Mouse (Mus musculus) midbrain, embryonic 13.5 days (tissue): ENCODE measurements around the gene Lmod1. TPM values are rescaled to one million over a fixed set of nuclear protein-coding genes. Genes with fewer than 3 reads are reported as not detected.

ENCODE experiments used
- ATAC-seq: fragments of 200-750 bp; cut with Nextera tagmentation; 2 replicates; pipeline ENCODE4 v1.8.0; 2017; ENCODE audit warnings: mild to moderate bottlenecking, moderate TSS enrichment, moderate library complexity
- H3K27ac ChIP-seq: fragments of 300-500 bp; sonication (generic); 2 replicates; pipeline ENCODE4 v1.5.1; 2015; ENCODE audit warnings: inconsistent platforms, mild to moderate bottlenecking, moderate library complexity
- H3K27me3 ChIP-seq: fragments of 300-500 bp; sonication (generic); 2 replicates; pipeline ENCODE4 v1.6.1; 2015; ENCODE audit warnings: mild to moderate bottlenecking, inconsistent platforms
- H3K36me3 ChIP-seq: fragments of 300-500 bp; sonication (generic); 2 replicates; pipeline ENCODE4 v1.6.1; 2015; ENCODE audit warnings: mild to moderate bottlenecking, inconsistent platforms
- H3K4me1 ChIP-seq: fragments of 300-500 bp; sonication (generic); replicated peaks from 2 replicates; pipeline ENCODE4 v1.6.1; 2015; ENCODE audit warnings: inconsistent platforms
- H3K4me2 ChIP-seq: fragments of 300-500 bp; sonication (generic); replicated peaks from 2 replicates; pipeline ENCODE4 v1.6.1; 2015; ENCODE audit warnings: moderate library complexity, mild to moderate bottlenecking, inconsistent platforms
- H3K4me3 ChIP-seq: fragments of 300-500 bp; sonication (generic); replicated peaks from 2 replicates; pipeline ENCODE4 v1.5.1; 2015; ENCODE audit warnings: mild to moderate bottlenecking, inconsistent platforms
- H3K9ac ChIP-seq: fragments of 300-500 bp; sonication (generic); replicated peaks from 2 replicates; pipeline ENCODE4 v1.6.1; 2015; ENCODE audit warnings: mild to moderate bottlenecking, inconsistent platforms
- H3K9me3 ChIP-seq: fragments of 300-500 bp; sonication (generic); 2 replicates; pipeline ENCODE4 v1.6.1; 2016; ENCODE audit warnings: mild to moderate bottlenecking, inconsistent platforms
- WGBS: fragments of 180-500 bp; shearing (Covaris S2); methylation state at CpG from one replicate; pipeline ENCODE4 v1.1.7; 2015; 5-methylcytosine and 5-hydroxymethylcytosine counted together
- polyA plus RNA-seq: library from polyadenylated mRNA; unstranded; fragments of >200 nt; fragmentation: Nextera tagmentation; extraction: Ambion mirVana; gene quantifications from 2 replicates; pipeline ENCODE4 v1.2.1, GENCODE M21; 2015

The Lmod1 gene
- polyA plus RNA-seq, 1 experiment from 2014 or later = 0.57 TPM

GRCm38 (mm10) chr1:135323367-135323901 lies 1.2 kb upstream of the Lmod1 start:
- Histone ChIP-seq H3K27me3 (0 out of 2 replicates have a peak, but pooled peaks cover 6% of the 10 kb centered on the region), H3K9me3 (no peaks in the 10 kb centered on the region)
- ATAC-seq = no peak

GRCm38 (mm10) chr1:135325934-135326333 lies 1.3 kb downstream of the Lmod1 start:
- H3K9ac ChIP-seq = no peak overlapping the region
- ATAC-seq = no peak
- WGBS = 77% methylated on average over 2 of the region's 2 CpGs
- H3K27me3 ChIP-seq = no peaks in the 10 kb centered on the region
- no peaks in the 10 kb centered on the region for H3K36me3 ChIP-seq
- H3K27ac ChIP-seq = no peak overlapping the region
- no peaks in the 10 kb centered on the region for H3K4me1 ChIP-seq
- H3K9me3 ChIP-seq = no peaks in the 10 kb centered on the region
- H3K4me3 ChIP-seq = no peak overlapping the region
- H3K4me2 ChIP-seq = no peak overlapping the region

More at GRCm38 (mm10) chr1:135323367-135323901, 1.2 kb upstream of the Lmod1 start:
- Histone ChIP-seq H3K36me3 (no peaks in the 10 kb centered on the region), H3K4me3 (no peak overlapping the region), H3K4me2 (no peak overlapping the region), H3K4me1 (no peaks in the 10 kb centered on the region), H3K9ac (no peak overlapping the region), H3K27ac (no peak overlapping the region)
- 90% methylated on average over 7 of the region's 7 CpGs for WGBS

DNA sequence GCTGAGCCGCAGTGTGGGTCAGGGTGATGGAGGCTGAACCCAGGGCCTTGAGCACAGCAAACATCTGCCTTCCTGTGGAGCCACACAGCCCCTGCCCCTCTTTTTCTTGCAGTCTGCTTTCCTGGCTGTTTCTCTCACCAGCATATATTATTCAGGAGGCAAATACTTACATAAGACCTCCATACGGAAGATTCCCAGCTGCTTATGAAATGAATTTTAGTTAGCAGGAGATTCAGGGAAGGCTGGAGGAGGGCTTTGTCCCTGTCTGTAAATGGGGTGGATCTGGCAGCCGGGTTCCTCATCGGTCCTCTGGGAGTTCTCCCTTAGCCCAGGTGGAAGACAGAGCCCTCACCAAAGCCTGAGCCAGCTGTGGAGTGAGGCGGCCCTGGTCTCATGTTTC lies 3.8 kb downstream of the Lmod1 start:
- Histone ChIP-seq H3K9ac (no peak overlapping the region), H3K27me3 (no peaks in the 10 kb centered on the region), H3K36me3 (no peaks in the 10 kb centered on the region), H3K4me1 (no peaks in the 10 kb centered on the region), H3K27ac (no peak overlapping the region), H3K4me2 (no peak overlapping the region), H3K9me3 (no peaks in the 10 kb centered on the region), H3K4me3 (no peak overlapping the region)
- no peak for ATAC-seq
- 72% methylated on average over 5 of the region's 5 CpGs for WGBS

GRCm38 (mm10) chr1:135330578-135330977 lies 6.0 kb downstream of the Lmod1 start:
- Histone ChIP-seq H3K9ac (no peak overlapping the region), H3K36me3 (no peaks in the 10 kb centered on the region), H3K9me3 (no peaks in the 10 kb centered on the region), H3K27ac (no peak overlapping the region), H3K4me2 (no peak overlapping the region), H3K4me3 (no peak overlapping the region), H3K4me1 (no peaks in the 10 kb centered on the region), H3K27me3 (no peaks in the 10 kb centered on the region)
- 77% methylated on average over 6 of the region's 6 CpGs for WGBS
- ATAC-seq = no peak

DNA sequence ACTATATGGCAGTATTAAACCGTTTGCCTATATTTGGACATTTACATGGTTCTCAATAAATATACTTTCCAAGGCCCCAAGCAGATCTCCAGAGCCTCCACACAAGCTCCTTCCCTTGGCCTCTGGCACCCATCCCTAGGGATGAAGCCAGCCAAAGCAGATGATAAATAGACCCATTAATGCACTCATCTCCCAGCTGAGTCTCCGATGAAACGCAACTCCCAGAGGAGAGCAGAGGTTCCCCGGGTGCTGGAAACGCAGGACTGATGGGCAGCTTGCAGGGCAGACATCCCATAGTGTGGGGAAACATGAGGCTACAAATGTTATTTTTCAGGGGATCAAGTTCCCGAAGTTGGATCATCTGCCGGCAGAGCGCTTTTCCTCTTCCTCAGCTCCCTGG lies 17.3 kb downstream of the Lmod1 start:
- H3K4me2 ChIP-seq = no peak overlapping the region
- H3K9me3 ChIP-seq = no peaks in the 10 kb centered on the region
- WGBS = 82% methylated on average over 8 of the region's 8 CpGs
- H3K4me3 ChIP-seq = no peak overlapping the region
- no peaks in the 10 kb centered on the region for H3K27me3 ChIP-seq
- H3K36me3 ChIP-seq = no peaks in the 10 kb centered on the region
- H3K9ac ChIP-seq = no peak overlapping the region
- no peak overlapping the region for H3K27ac ChIP-seq
- no peak for ATAC-seq
- no peaks in the 10 kb centered on the region for H3K4me1 ChIP-seq

- 73% methylated on average over 4 of the region's 4 CpGs for WGBS
- no peak overlapping the region for H3K9ac ChIP-seq
- H3K27ac ChIP-seq = no peak overlapping the region
- no peak overlapping the region for H3K4me3 ChIP-seq
- H3K36me3 ChIP-seq = no peaks in the 10 kb centered on the region
- no peaks in the 10 kb centered on the region for H3K9me3 ChIP-seq
- no peak overlapping the region for H3K4me2 ChIP-seq
- H3K27me3 ChIP-seq = no peaks in the 10 kb centered on the region
- no peaks in the 10 kb centered on the region for H3K4me1 ChIP-seq
- ATAC-seq = no peak
These were observed 19.4 kb downstream of the Lmod1 start for GRCm38 (mm10) chr1:135344026-135344425.

GRCm38 (mm10) chr1:135346891-135347290 lies 22.3 kb downstream of the Lmod1 start:
- H3K27me3 ChIP-seq = no peaks in the 10 kb centered on the region

GRCm38 (mm10) chr1:135347498-135348169 lies 23.0 kb downstream of the Lmod1 start:
- ATAC-seq = no peak
- Histone ChIP-seq H3K27me3 (no peaks in the 10 kb centered on the region), H3K9ac (no peak overlapping the region), H3K9me3 (no peaks in the 10 kb centered on the region), H3K27ac (no peak overlapping the region), H3K4me1 (no peaks in the 10 kb centered on the region), H3K4me3 (no peak overlapping the region), H3K36me3 (no peaks in the 10 kb centered on the region), H3K4me2 (no peak overlapping the region)
- 64% methylated on average over 4 of the region's 4 CpGs for WGBS

More at GRCm38 (mm10) chr1:135346891-135347290, 22.3 kb downstream of the Lmod1 start:
- WGBS = 69% methylated on average over 3 of the region's 3 CpGs
- Histone ChIP-seq H3K4me1 (no peaks in the 10 kb centered on the region), H3K9me3 (no peaks in the 10 kb centered on the region), H3K4me3 (no peak overlapping the region), H3K4me2 (no peak overlapping the region), H3K9ac (no peak overlapping the region), H3K27ac (no peak overlapping the region), H3K36me3 (no peaks in the 10 kb centered on the region)
- no peak for ATAC-seq

DNA sequence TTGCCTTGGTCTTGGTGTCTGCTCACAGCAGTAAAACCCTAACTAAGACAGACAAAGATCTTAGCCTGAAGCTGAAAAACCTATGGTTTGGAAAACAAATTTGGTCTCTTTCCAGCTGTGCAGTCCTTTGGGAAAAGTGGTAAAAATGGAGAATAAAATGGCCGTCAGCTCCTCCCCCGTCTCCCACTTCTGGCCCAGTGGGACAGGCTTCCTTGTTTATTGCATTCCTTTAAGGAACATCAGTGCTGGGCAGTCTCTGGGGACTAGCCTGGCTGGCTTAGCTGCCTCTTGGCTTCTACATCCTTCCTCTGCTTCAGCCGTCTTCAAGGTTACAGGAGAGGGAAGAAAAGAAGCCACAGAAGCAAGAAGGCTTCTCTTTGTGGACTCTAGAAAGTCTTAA lies 27.3 kb downstream of the Lmod1 start:
- no peaks in the 10 kb centered on the region for H3K4me1 ChIP-seq
- no peak overlapping the region for H3K9ac ChIP-seq
- 92% methylated on average over 3 of the region's 3 CpGs for WGBS
- no peaks in the 10 kb centered on the region for H3K9me3 ChIP-seq
- H3K4me2 ChIP-seq = no peak overlapping the region
- no peak for ATAC-seq
- no peaks in the 10 kb centered on the region for H3K36me3 ChIP-seq
- H3K4me3 ChIP-seq = no peak overlapping the region
- no peak overlapping the region for H3K27ac ChIP-seq
- H3K27me3 ChIP-seq = no peaks in the 10 kb centered on the region

DNA sequence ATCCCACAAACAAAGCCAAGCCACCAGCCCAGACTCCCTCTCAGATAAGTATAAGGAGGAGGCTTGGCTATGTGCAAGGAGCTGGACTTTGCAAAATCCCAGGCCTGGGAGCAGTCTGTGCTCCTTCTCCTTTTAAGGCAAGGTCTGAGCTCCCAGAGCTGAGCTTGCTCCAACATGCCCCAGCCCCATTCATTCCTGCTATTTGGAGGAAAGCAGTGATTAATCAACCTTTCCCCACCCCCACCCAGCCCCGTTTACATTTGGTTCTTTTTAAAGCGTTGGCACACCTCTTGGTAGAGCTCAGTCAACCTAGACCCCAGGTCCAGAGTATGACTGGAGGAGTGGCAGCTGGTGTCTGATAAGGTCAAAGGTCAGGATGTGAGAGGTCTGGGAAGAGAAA lies 34.5 kb downstream of the Lmod1 start:
- 34% methylated on average over 2 of the region's 2 CpGs for WGBS
- Histone ChIP-seq H3K36me3 (no peaks in the 10 kb centered on the region), H3K4me3 (no peak overlapping the region), H3K9ac (no peak overlapping the region), H3K4me2 (no peak overlapping the region), H3K27ac (no peak overlapping the region), H3K9me3 (no peaks in the 10 kb centered on the region), H3K4me1 (no peaks in the 10 kb centered on the region), H3K27me3 (no peaks in the 10 kb centered on the region)
- no peak for ATAC-seq

GRCm38 (mm10) chr1:135361491-135361890 lies 36.9 kb downstream of the Lmod1 start:
- Histone ChIP-seq H3K4me3 (no peak overlapping the region), H3K27ac (no peak overlapping the region), H3K9me3 (no peaks in the 10 kb centered on the region), H3K27me3 (no peaks in the 10 kb centered on the region), H3K4me1 (no peaks in the 10 kb centered on the region), H3K36me3 (no peaks in the 10 kb centered on the region), H3K4me2 (no peak overlapping the region), H3K9ac (no peak overlapping the region)
- no peak for ATAC-seq
- WGBS = 74% methylated on average over 4 of the region's 4 CpGs

DNA sequence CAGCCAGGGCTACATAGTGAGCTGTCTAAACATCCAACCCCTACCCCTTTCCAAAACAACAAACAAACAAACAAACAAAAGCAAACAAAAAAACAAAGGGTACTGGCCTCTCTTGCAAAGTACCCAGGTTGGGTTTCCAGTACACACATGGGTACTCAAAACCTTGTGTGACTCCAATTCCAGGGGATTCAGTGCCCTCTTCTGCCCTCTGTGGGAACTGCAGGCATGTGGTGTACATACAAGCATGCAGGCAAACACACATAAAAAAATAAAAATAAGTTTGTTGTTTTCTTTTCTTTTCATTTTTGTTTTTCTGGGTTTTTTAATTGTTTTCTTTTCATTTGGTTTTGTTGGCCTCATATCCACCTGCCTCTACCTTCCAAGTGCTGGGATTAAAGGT lies 37.5 kb downstream of the Lmod1 start:
- Histone ChIP-seq H3K9me3 (no peaks in the 10 kb centered on the region), H3K4me3 (no peak overlapping the region), H3K27me3 (no peaks in the 10 kb centered on the region), H3K27ac (no peak overlapping the region), H3K4me2 (no peak overlapping the region), H3K9ac (no peak overlapping the region), H3K4me1 (no peaks in the 10 kb centered on the region), H3K36me3 (no peaks in the 10 kb centered on the region)
- ATAC-seq = no peak

- Histone ChIP-seq H3K36me3 (no peaks in the 10 kb centered on the region), H3K4me3 (no peak overlapping the region), H3K9ac (no peak overlapping the region), H3K4me2 (no peak overlapping the region), H3K9me3 (no peaks in the 10 kb centered on the region), H3K27me3 (no peaks in the 10 kb centered on the region), H3K27ac (no peak overlapping the region), H3K4me1 (peaks cover 9% of the 10 kb centered on the region; the same call in 1 of the 2 replicates)
- 92% methylated on average over 8 of the region's 8 CpGs for WGBS
- no peak for ATAC-seq
These were observed 38.8 kb downstream of the Lmod1 start for GRCm38 (mm10) chr1:135363446-135363845.
